8 mouse cellular contexts compared by ENCODE assay signal in genomic region chr13:47104146-47104545, GRCm38 (mm10). TPM values are rescaled to one million over a fixed set of nuclear protein-coding genes. Genes with fewer than 3 reads are reported as not detected.
DNase-seq lines count a peak whose midpoint lies in the region; ATAC-seq and TF ChIP-seq lines count a peak whose summit lies in the region.

No protein-coding gene starts in this region.

- H3K36me3 ChIP-seq in heart, embryonic 14.5 days (ENCODE audit: control insufficient read depth, insufficient read depth, low read length): peaks cover 34% of the 10 kb centered on the region
- H3K36me3 ChIP-seq in ES-E14 (ENCODE audit: control insufficient read depth, insufficient read depth, low read length, poor library complexity, severe bottlenecking): peaks cover 10% of the 10 kb centered on the region
- peaks cover 12% of the 10 kb centered on the region for H3K36me3 ChIP-seq in hindbrain, embryonic 15.5 days
- peaks cover 49% of the 10 kb centered on the region for H3K36me3 ChIP-seq in midbrain, embryonic 10.5 days

- ATAC-seq in heart, embryonic 14.5 days (ENCODE audit: insufficient number of reproducible peaks, insufficient read depth, low FRiP score, low read depth): no peak
- no peak for ATAC-seq in hindbrain, embryonic 15.5 days (ENCODE audit: low FRiP score, low read depth)
- ATAC-seq in erythroid progenitor cell, adult 5-6 weeks (replicated peaks; ENCODE audit: low FRiP score, poor library complexity, severe bottlenecking): no peak

- peak overlapping the region; percentile 92 for H3K9ac ChIP-seq in heart, embryonic 14.5 days (ENCODE audit: low read length)
- H3K9ac ChIP-seq in ES-E14 (ENCODE audit: insufficient read depth, low read depth, low read length, poor library complexity, severe bottlenecking): peak overlapping the region; percentile 51; the same call in 1 of the 2 replicates
- H3K9ac ChIP-seq in hindbrain, embryonic 15.5 days: no peak overlapping the region

- in situ Hi-C loops in ES-E14 (cut with MboI; ENCODE audit: low sequenced_read_pairs in 2 of 2, unreplicated experiment in 2 of 2): no loop called here

- peaks cover 5 to 24% of the 10 kb centered on the region in 2 experiments for H3K4me1 ChIP-seq in heart, embryonic 14.5 days (ENCODE audit: control insufficient read depth in 2 of 2, insufficient read depth in 2 of 2, low read length in 2 of 2)
- peaks cover 5 to 6% of the 10 kb centered on the region in 2 experiments; a peak in 2 of 4 replicates for H3K4me1 ChIP-seq in ES-E14 (ENCODE audit: control insufficient read depth in 2 of 2, insufficient read depth in 2 of 2, low read length in 2 of 2, poor library complexity in 1 of 2)
- H3K4me1 ChIP-seq in hindbrain, embryonic 15.5 days (replicated peaks): peaks cover 21% of the 10 kb centered on the region
- peaks cover 32% of the 10 kb centered on the region for H3K4me1 ChIP-seq in midbrain, embryonic 10.5 days

- intact Hi-C loops in heart, postnatal 10 days (cut with DNase I): no loop called here

- H3K27me3 ChIP-seq in heart, embryonic 14.5 days (ENCODE audit: control insufficient read depth, insufficient read depth, low read length): no peaks in the 10 kb centered on the region
- H3K27me3 ChIP-seq in hindbrain, embryonic 15.5 days: no peaks in the 10 kb centered on the region
- H3K27me3 ChIP-seq in midbrain, embryonic 10.5 days (ENCODE audit: low read depth, poor library complexity, severe bottlenecking): 0 out of 2 replicates have a peak, but pooled peaks cover 3% of the 10 kb centered on the region

- H3K4me3 ChIP-seq in heart, embryonic 14.5 days (ENCODE audit: control insufficient read depth in 1 of 2, insufficient read depth in 1 of 2, low read depth in 1 of 2, low read length in 2 of 2): peak overlapping the region; percentile 25 to 87; a peak in 3 of 4 replicates
- peak overlapping the region; percentile 37 to 88 for H3K4me3 ChIP-seq in ES-E14 (ENCODE audit: insufficient read depth in 1 of 2, low read depth in 1 of 2, low read length in 2 of 2, poor library complexity in 1 of 2, severe bottlenecking in 1 of 2)
- peak overlapping the region; percentile 90 for H3K4me3 ChIP-seq in hindbrain, embryonic 15.5 days
- peak overlapping the region; percentile 99 for H3K4me3 ChIP-seq in midbrain, embryonic 10.5 days

- no peak overlapping the region for H3K27ac ChIP-seq in heart, embryonic 14.5 days (replicated peaks in 1 of 2; ENCODE audit: control insufficient read depth in 1 of 2, insufficient read depth in 1 of 2, low read depth in 2 of 2, low read length in 2 of 2)
- H3K27ac ChIP-seq in ES-E14 (ENCODE audit: insufficient read depth, low read depth, low read length, poor library complexity, severe bottlenecking): no peak overlapping the region
- no peak overlapping the region for H3K27ac ChIP-seq in hindbrain, embryonic 15.5 days (replicated peaks)
- H3K27ac ChIP-seq in midbrain, embryonic 10.5 days (replicated peaks): peak overlapping the region; percentile 100

- WGBS in heart, embryonic 14.5 days: 35% methylated on average over 2 of the region's 2 CpGs
- 18% methylated on average over 2 of the region's 2 CpGs for whole genome bisulfite sequencing in hindbrain, embryonic 15.5 days
- 23% methylated on average over 2 of the region's 2 CpGs for WGBS in midbrain, embryonic 10.5 days

- DNase-seq in heart, postnatal 10 days: no peak
- no peak for DNase-seq in ES-E14 (ENCODE audit: low read depth, low spot score)
- DNase-seq in midbrain, embryonic 10.5 days (ENCODE audit: low spot score): no peak
- no peak for DNase-seq in adrenal gland, adult 8-10 months
- no peak for DNase-seq in cerebellum, postnatal 36 days

- no peaks in the 10 kb centered on the region for H3K9me3 ChIP-seq in heart, embryonic 14.5 days (ENCODE audit: control insufficient read depth, low read length)
- no peaks in the 10 kb centered on the region for H3K9me3 ChIP-seq in ES-E14 (ENCODE audit: control insufficient read depth, insufficient read depth, low read depth, low read length)
- no peaks in the 10 kb centered on the region for H3K9me3 ChIP-seq in hindbrain, embryonic 15.5 days
- H3K9me3 ChIP-seq in midbrain, embryonic 10.5 days (replicated peaks): no peaks in the 10 kb centered on the region

- peak overlapping the region; percentile 88 for H3K4me2 ChIP-seq in heart, embryonic 14.5 days (ENCODE audit: low read length)
- peak overlapping the region; percentile 59 for H3K4me2 ChIP-seq in hindbrain, embryonic 15.5 days

TF ChIP-seq in ES-E14, 5 proteins besides CTCF, POLR2A, EP300 and RAD21:
- TF ChIP-seq ZC3H11A (IDR thresholded peaks at IDR 0.05; ENCODE audit: borderline replicate concordance, low read depth, low read length) (no peak), HCFC1 (IDR thresholded peaks at IDR 0.05; ENCODE audit: borderline replicate concordance, insufficient read depth, low read length) (no peak), ZNF384 (IDR thresholded peaks at IDR 0.05; ENCODE audit: low read depth, low read length) (no peak), MAFK (IDR thresholded peaks at IDR 0.05; ENCODE audit: insufficient read depth, low read depth, low read length) (no peak), CHD2 (IDR thresholded peaks at IDR 0.05; ENCODE audit: low read depth, low read length) (no peak)

RNA-seq across cellular contexts. Expression of gene Dek, which starts 1.9 kb away (rescaled TPM):
- polyA plus RNA-seq in heart, embryonic 14.5 days (2014; fragmentation: Nextera tagmentation; extraction: Ambion mirVana): 130 and 132 TPM in 2 replicates
- 10 to 100 TPM; 57.4 to 59.4 TPM for total RNA-seq in heart, postnatal 10 days (2021)
- total RNA-seq in ES-E14 (2012; rRNA removed): 98.9 and 120 TPM in 2 replicates
- 116 and 138 TPM in 2 replicates for polyA plus RNA-seq in hindbrain, embryonic 15.5 days (2015; fragmentation: Nextera tagmentation; extraction: Ambion mirVana)
- polyA plus RNA-seq in midbrain, embryonic 10.5 days (2016; fragmentation: Nextera tagmentation; extraction: Ambion mirVana): 346 and 382 TPM in 2 replicates
- 10 to 100 TPM; 47.7 to 66.4 (median 59.1) TPM for total RNA-seq in adrenal gland, adult 8-10 months (2022)
- total RNA-seq in erythroid progenitor cell, adult 5-6 weeks (2015; ENCODE audit: low replicate concordance): 1,007 and 1,162 TPM in 2 replicates
- 1,638 and 2,076 TPM in 2 replicates for total RNA-seq in erythroid progenitor cell, adult 5-6 weeks (2017; ENCODE audit: low replicate concordance)

RNA-seq across cellular contexts. Expression of gene Rnf144b, which starts 18.3 kb away (rescaled TPM):
- 2.3 and 2.6 TPM in 2 replicates for polyA plus RNA-seq in heart, embryonic 14.5 days (2014; fragmentation: Nextera tagmentation; extraction: Ambion mirVana)
- total RNA-seq in heart, postnatal 10 days (2021): 10 to 100 TPM; 15.3 to 23.4 TPM
- 0.42 and 1.2 TPM in 2 replicates for total RNA-seq in ES-E14 (2012; rRNA removed)
- polyA plus RNA-seq in hindbrain, embryonic 15.5 days (2015; fragmentation: Nextera tagmentation; extraction: Ambion mirVana): 0.96 and 1.0 TPM in 2 replicates
- polyA plus RNA-seq in midbrain, embryonic 10.5 days (2016; fragmentation: Nextera tagmentation; extraction: Ambion mirVana): 0.59 and 0.75 TPM in 2 replicates
- 1 to 10 TPM; 3.0 to 5.5 (median 4.8) TPM for total RNA-seq in adrenal gland, adult 8-10 months (2022)
- 0.84 and 2.9 TPM in 2 replicates for total RNA-seq in erythroid progenitor cell, adult 5-6 weeks (2015; ENCODE audit: low replicate concordance)
- total RNA-seq in erythroid progenitor cell, adult 5-6 weeks (2017; ENCODE audit: low replicate concordance): 0.77 and 1.1 TPM in 2 replicates

RNA-seq across cellular contexts. Expression of gene Tpmt, which starts 59.6 kb away (rescaled TPM):
- 17.1 and 18.4 TPM in 2 replicates for polyA plus RNA-seq in heart, embryonic 14.5 days (2014; fragmentation: Nextera tagmentation; extraction: Ambion mirVana)
- 10 to 100 TPM in 1 of 2 experiments, 1 to 10 TPM in 1; 8.1 to 10.0 TPM for total RNA-seq in heart, postnatal 10 days (2021)
- total RNA-seq in ES-E14 (2012; rRNA removed): 3.6 and 5.9 TPM in 2 replicates
- polyA plus RNA-seq in hindbrain, embryonic 15.5 days (2015; fragmentation: Nextera tagmentation; extraction: Ambion mirVana): 19.0 and 20.5 TPM in 2 replicates
- polyA plus RNA-seq in midbrain, embryonic 10.5 days (2016; fragmentation: Nextera tagmentation; extraction: Ambion mirVana): 30.8 and 33.7 TPM in 2 replicates
- 10 to 100 TPM in 1 of 4 experiments, 1 to 10 TPM in 3; 4.1 to 10.7 (median 7.1) TPM for total RNA-seq in adrenal gland, adult 8-10 months (2022)
- 21.4 TPM in 1 of 2 replicates, not detected in the other for total RNA-seq in erythroid progenitor cell, adult 5-6 weeks (2015; ENCODE audit: low replicate concordance)
- total RNA-seq in erythroid progenitor cell, adult 5-6 weeks (2017; ENCODE audit: low replicate concordance): 0.15 TPM in 1 of 2 replicates, not detected in the other
